Mouse (Mus musculus) limb, embryonic 11.5 days (tissue): ENCODE measurements at regions not wholly inside any gene's neighbourhood (a gene's known extent, or its start where the extent isn't known, plus 50 kb on each side); places are given as distances from the start of the nearest gene placed in this dataset.

Experiments used
- ATAC-seq: fragments of 200-750 bp; cut with Nextera tagmentation; 2 replicates; pipeline ENCODE4 v1.8.0; 2017; ENCODE audit warnings: low read depth; ENCODE audit not compliant: insufficient number of reproducible peaks, low FRiP score, low TSS enrichment
- DNase-seq: peaks from one replicate; pipeline ENCODE4 v3.0.0-alpha.2; 2015; ENCODE audit warnings: low spot score
- H3K27ac ChIP-seq: fragments of 300-500 bp; sonication (generic); replicated peaks from 2 replicates; pipeline ENCODE4 v1.5.1; 2014; ENCODE audit warnings: low read depth, mild to moderate bottlenecking, low read length
- H3K27me3 ChIP-seq: fragments of 300-500 bp; sonication (generic); 2 replicates; pipeline ENCODE4 v1.6.1; 2014; ENCODE audit warnings: mild to moderate bottlenecking, low read length, mixed read lengths; ENCODE audit not compliant: control insufficient read depth, insufficient read depth
- H3K36me3 ChIP-seq: fragments of 300-500 bp; sonication (generic); 2 replicates; pipeline ENCODE4 v1.6.1; 2014; ENCODE audit warnings: mild to moderate bottlenecking, low read length, moderate library complexity, mixed read lengths; ENCODE audit not compliant: control insufficient read depth, insufficient read depth
- H3K4me1 ChIP-seq: fragments of 300-500 bp; sonication (generic); 2 replicates; pipeline ENCODE4 v1.6.1; 2014; ENCODE audit warnings: low read length, mixed read lengths; ENCODE audit not compliant: control insufficient read depth, insufficient read depth
- H3K4me2 ChIP-seq: fragments of 300-500 bp; sonication (generic); 2 replicates; pipeline ENCODE4 v1.6.1; 2014; ENCODE audit warnings: low read depth, mild to moderate bottlenecking, moderate library complexity; ENCODE audit not compliant: severe bottlenecking
- H3K4me3 ChIP-seq: fragments of 300-500 bp; sonication (generic); 2 replicates; pipeline ENCODE4 v1.5.1; 2014; ENCODE audit warnings: low read depth, low read length
- H3K9ac ChIP-seq: fragments of 300-500 bp; sonication (generic); 2 replicates; pipeline ENCODE4 v1.6.1; 2014; ENCODE audit warnings: mild to moderate bottlenecking, low read length
- H3K9me3 ChIP-seq: fragments of 300-500 bp; sonication (generic); 2 replicates; pipeline ENCODE4 v1.6.1; 2016; ENCODE audit warnings: low read length; ENCODE audit not compliant: control insufficient read depth
- WGBS: fragments of 180-500 bp; shearing (Covaris S2); extraction: QIAGEN DNeasy Blood & Tissue Kit; methylation state at CpG from one replicate; pipeline ENCODE4 v1.1.7; 2014; 5-methylcytosine and 5-hydroxymethylcytosine counted together

GRCm38 (mm10) chr14:64582822-64583221 is 478.7 kb downstream of the Prss52 start:
- peaks cover 53% of the 10 kb centered on the region for H3K27me3 ChIP-seq
- no peak overlapping the region for H3K4me3 ChIP-seq
- H3K9me3 ChIP-seq, result no peaks in the 10 kb centered on the region
- no peak overlapping the region for H3K4me2 ChIP-seq
- 36% methylated on average over 4 of the region's 4 CpGs for WGBS
- H3K27ac ChIP-seq, result no peak overlapping the region
- peaks cover 9% of the 10 kb centered on the region for H3K4me1 ChIP-seq
- DNase-seq, result no peak
- no peak for ATAC-seq
- H3K36me3 ChIP-seq, result no peaks in the 10 kb centered on the region
- H3K9ac ChIP-seq, result no peak overlapping the region

DNA sequence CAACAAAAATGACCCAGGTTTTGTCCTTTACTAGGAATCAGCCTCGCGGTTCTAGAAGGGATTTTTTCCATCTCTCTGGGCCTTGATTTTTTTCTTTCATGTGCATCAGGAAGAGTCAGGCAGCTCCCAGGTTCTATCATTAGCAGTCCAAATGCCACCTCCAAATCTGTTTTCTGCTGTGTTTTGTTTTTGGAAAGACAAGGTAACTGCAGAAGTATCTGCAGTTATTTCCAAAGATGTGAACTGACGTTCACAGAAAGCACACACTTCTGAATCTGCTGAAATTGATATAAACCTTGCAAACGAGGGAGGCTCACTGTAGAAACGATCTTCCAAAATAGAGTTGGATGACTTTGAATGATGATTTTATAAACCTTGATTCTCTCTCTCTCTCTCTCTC is 480.1 kb downstream of the Prss52 start:
- ATAC-seq (no peak), DNase-seq (no peak)
- H3K4me1 ChIP-seq, result peaks cover 9% of the 10 kb centered on the region
- no peaks in the 10 kb centered on the region for H3K36me3 ChIP-seq
- no peak overlapping the region for H3K4me3 ChIP-seq
- H3K4me2 ChIP-seq, result no peak overlapping the region
- H3K27me3 ChIP-seq, result peaks cover 65% of the 10 kb centered on the region
- no peak overlapping the region for H3K9ac ChIP-seq
- 63% methylated on average over 5 of the region's 5 CpGs for WGBS
- no peaks in the 10 kb centered on the region for H3K9me3 ChIP-seq
- no peak overlapping the region for H3K27ac ChIP-seq

GRCm38 (mm10) chr14:64585081-64585470 is 481.0 kb downstream of the Prss52 start:
- Histone ChIP-seq H3K9ac (no peak overlapping the region), H3K4me2 (no peak overlapping the region), H3K27ac (no peak overlapping the region), H3K36me3 (no peaks in the 10 kb centered on the region), H3K27me3 (peaks cover 73% of the 10 kb centered on the region), H3K4me1 (peaks cover 13% of the 10 kb centered on the region), H3K4me3 (no peak overlapping the region), H3K9me3 (no peaks in the 10 kb centered on the region)
- WGBS, result 22% methylated on average over 5 of the region's 5 CpGs
- no peak for DNase-seq
- ATAC-seq, result no peak

- no peaks in the 10 kb centered on the region for H3K9me3 ChIP-seq
- peaks cover 14% of the 10 kb centered on the region for H3K4me1 ChIP-seq
- H3K27ac ChIP-seq, result no peak overlapping the region
- ATAC-seq, result no peak
- DNase-seq, result peak; percentile 46
- no peaks in the 10 kb centered on the region for H3K36me3 ChIP-seq
- WGBS, result 4% methylated on average over 28 of the region's 28 CpGs
- H3K4me3 ChIP-seq, result no peak overlapping the region
- H3K4me2 ChIP-seq, result no peak overlapping the region
- H3K9ac ChIP-seq, result no peak overlapping the region
- H3K27me3 ChIP-seq, result peaks cover 77% of the 10 kb centered on the region
Measured at GRCm38 (mm10) chr14:64585471-64586192, 481.5 kb downstream of the Prss52 start.

DNA sequence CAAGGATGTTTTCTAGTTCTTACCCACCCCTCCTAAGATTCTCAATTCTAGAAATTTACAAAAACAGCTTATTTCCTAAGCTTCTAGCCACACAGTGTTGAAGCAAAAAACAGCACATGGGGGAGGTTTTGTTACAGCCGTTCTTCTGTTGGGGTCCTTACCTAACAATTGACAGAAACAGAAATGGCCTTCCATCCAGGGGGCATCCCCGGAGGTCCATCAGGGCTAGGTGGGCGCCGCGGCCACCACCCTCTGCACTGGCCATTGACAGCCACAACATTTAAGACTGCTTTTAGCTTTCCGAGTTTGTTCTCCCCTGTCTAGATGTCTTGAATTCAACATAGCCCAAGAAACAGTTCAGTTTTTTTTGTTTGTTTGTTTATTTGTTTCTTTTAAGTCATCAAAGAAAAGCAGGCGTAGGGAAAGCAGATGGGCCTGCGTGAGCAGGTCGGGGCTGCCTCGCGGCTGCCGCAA is 482.3 kb downstream of the Prss52 start:
- Histone ChIP-seq H3K4me1 (peaks cover 14% of the 10 kb centered on the region), H3K9ac (no peak overlapping the region), H3K36me3 (no peaks in the 10 kb centered on the region), H3K27ac (no peak overlapping the region), H3K27me3 (peaks cover 80% of the 10 kb centered on the region), H3K9me3 (no peaks in the 10 kb centered on the region), H3K4me2 (no peak overlapping the region), H3K4me3 (no peak overlapping the region)
- WGBS, result 3% methylated on average over 12 of the region's 12 CpGs
- DNase-seq (peak; percentile 46), ATAC-seq (no peak)

GRCm38 (mm10) chr14:64586860-64587698 is 483.0 kb downstream of the Prss52 start:
- ATAC-seq, result no peak
- WGBS, result 0% methylated on average over 53 of the region's 58 CpGs
- Histone ChIP-seq H3K9ac (no peak overlapping the region), H3K27ac (no peak overlapping the region), H3K4me1 (peaks cover 17% of the 10 kb centered on the region), H3K27me3 (peaks cover 81% of the 10 kb centered on the region), H3K9me3 (no peaks in the 10 kb centered on the region), H3K36me3 (no peaks in the 10 kb centered on the region), H3K4me3 (peak overlapping the region; percentile 36), H3K4me2 (peak overlapping the region; percentile 63)
- DNase-seq, result peak; percentile 68

GRCm38 (mm10) chr14:64587699-64588434 is 483.8 kb downstream of the Prss52 start:
- no peak for ATAC-seq
- H3K27ac ChIP-seq, result no peak overlapping the region
- H3K4me1 ChIP-seq, result peaks cover 17% of the 10 kb centered on the region
- H3K4me2 ChIP-seq, result peak overlapping the region; percentile 63
- no peaks in the 10 kb centered on the region for H3K9me3 ChIP-seq
- peak overlapping the region; percentile 36 for H3K4me3 ChIP-seq
- H3K36me3 ChIP-seq, result no peaks in the 10 kb centered on the region
- WGBS, result under 1% methylated on average over 39 of the region's 40 CpGs
- H3K27me3 ChIP-seq, result peaks cover 85% of the 10 kb centered on the region
- DNase-seq, result peak; percentile 38
- no peak overlapping the region for H3K9ac ChIP-seq

- Histone ChIP-seq H3K9me3 (no peaks in the 10 kb centered on the region), H3K9ac (no peak overlapping the region), H3K4me1 (peaks cover 17% of the 10 kb centered on the region), H3K4me3 (no peak overlapping the region), H3K4me2 (no peak overlapping the region), H3K36me3 (no peaks in the 10 kb centered on the region), H3K27ac (no peak overlapping the region), H3K27me3 (peaks cover 82% of the 10 kb centered on the region)
- under 1% methylated on average over 23 of the region's 23 CpGs for WGBS
- DNase-seq (peak; percentile 52), ATAC-seq (no peak)
Measured at GRCm38 (mm10) chr14:64588561-64588960, 484.5 kb downstream of the Prss52 start.
